Mouse (Mus musculus) heart, postnatal 4 days (tissue): ENCODE measurements around the gene Cnih1. TPM values are rescaled to one million over a fixed set of nuclear protein-coding genes. Genes with fewer than 3 reads are reported as not detected.
A peak's percentile ranks its signal among the peaks of the same experiment; 100 is the strongest.
"Not testable (repeated sequence)": the region's sequence is repeated elsewhere in the genome, so short reads cannot be mapped to it uniquely, and the experiment has no call there.

Source experiments
- DNase-seq: peaks from one replicate; pipeline ENCODE4 v3.0.0; 2021
- total RNA-seq, 2 experiments: library from RNA; stranded (reverse); gene quantifications; 2 replicates each; pipeline ENCODE4 v1.2.3; 2021

Gene Cnih1
- 10 to 100 TPM; 78.8 to 81.1 TPM for total RNA-seq

- peak; percentile 93 for DNase-seq
Measured at GRCm38 (mm10) chr14:46787787-46788504, at the start of gene Cnih1. Gene Cnih1, minus strand, starts transcription at chr14:46788411.

DNA sequence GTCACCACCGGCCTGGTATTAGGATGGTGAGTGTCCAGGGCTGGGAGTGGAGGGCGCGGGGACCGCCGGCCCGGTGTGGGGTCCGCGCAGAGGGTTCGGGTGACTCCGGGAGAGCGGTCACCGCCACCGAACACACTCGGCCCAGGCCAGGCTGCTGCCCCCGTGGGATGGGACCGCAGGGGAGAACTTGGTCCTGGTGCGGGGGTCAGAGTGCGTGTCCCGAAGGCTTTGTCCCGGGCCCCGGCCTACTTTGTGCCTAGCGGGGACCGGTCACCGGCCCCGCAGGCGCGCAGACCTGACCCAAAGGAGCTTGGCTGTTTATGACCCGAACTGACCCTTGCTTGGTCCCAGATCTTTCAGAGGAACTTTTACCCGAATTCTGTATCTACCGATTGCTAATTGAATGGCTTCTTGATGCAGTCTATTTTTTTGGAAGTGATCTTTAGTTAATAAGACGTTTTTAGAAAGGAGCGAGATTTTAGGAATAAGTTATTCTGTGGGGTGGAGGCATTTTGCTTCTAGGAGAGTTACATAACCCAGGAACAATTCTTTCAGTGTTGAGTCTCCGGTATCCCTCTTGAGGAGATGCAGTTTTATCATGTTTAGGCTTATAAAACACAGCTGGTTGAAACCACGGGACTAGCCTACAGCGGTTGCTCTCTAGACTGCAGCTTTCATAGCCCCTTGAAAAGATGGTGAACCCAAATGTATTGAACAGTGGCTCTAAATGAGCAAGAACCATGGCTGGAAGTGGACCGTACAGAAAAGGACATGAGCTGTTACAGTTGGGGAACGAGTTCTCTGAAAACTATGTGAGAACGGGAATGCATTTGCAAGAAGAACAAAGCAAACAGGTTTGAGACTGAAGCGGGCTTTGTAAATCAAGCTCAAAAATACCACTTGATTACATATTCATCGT lies 44.4 kb upstream of the Cnih1 start:
- DNase-seq = peak; percentile 52

GRCm38 (mm10) chr14:46831837-46832333 lies 43.7 kb upstream of the Cnih1 start, which contains the start of gene Cgrrf1:
Gene Cgrrf1, plus strand, starts transcription at chr14:46832125.
- DNase-seq = peak; percentile 97

GRCm38 (mm10) chr14:46831295-46831694 lies 43.1 kb upstream of the Cnih1 start:
- DNase-seq = no peak

GRCm38 (mm10) chr14:46827430-46827829 lies 39.2 kb upstream of the Cnih1 start:
- no peak for DNase-seq

DNA sequence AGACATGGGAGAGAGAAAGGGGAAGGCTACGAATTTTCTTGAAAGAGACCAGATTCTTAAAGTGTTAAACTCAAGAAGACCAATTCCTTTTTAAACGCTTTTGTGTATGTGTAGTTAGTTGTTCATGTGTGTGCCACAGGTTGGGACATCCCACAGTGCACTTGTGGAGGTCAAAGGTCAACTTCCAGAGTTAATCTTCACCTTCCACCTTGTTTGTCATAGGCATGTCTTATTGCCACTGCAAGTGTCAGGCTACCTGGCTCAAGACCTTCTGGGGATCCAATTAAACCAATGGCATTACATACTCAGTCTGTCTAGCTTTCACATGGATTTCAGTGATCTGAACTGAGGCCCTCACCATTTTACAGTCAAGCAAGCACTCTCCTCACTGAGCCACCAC lies 35.8 kb upstream of the Cnih1 start:
- DNase-seq = no peak

GRCm38 (mm10) chr14:46821873-46822716 lies 33.9 kb upstream of the Cnih1 start, which contains the start of gene Gmfb:
Gene Gmfb, minus strand, starts transcription at chr14:46822242.
- DNase-seq = peak; percentile 97

GRCm38 (mm10) chr14:46821271-46821872 lies 33.2 kb upstream of the Cnih1 start:
- peak; percentile 17 for DNase-seq

DNA sequence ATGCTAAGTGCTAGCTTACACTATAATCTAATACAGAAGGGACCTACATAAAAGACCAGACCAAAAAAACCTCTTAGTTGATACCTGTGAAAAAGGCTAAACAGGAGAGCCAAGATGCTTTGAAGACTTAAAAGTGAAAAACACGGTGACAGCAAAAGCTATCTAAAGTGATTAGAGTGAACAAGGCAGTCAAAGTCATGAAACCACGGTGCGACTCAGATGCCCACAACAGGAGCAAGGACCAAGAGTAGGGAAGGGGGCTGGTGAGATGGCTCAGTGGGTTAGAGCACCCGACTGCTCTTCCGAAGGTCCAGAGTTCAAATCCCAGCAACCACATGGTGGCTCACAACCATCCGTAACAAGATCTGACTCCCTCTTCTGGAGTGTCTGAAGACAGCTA lies 31.8 kb upstream of the Cnih1 start:
- DNase-seq = not testable (repeated sequence)

GRCm38 (mm10) chr14:46818743-46819142 lies 30.5 kb upstream of the Cnih1 start:
- no peak for DNase-seq

GRCm38 (mm10) chr14:46816916-46817622 lies 28.9 kb upstream of the Cnih1 start:
- no peak for DNase-seq

- no peak for DNase-seq
Measured at GRCm38 (mm10) chr14:46815640-46816039, 27.4 kb upstream of the Cnih1 start.

GRCm38 (mm10) chr14:46807927-46808326 lies 19.7 kb upstream of the Cnih1 start:
- DNase-seq = no peak

GRCm38 (mm10) chr14:46806186-46806585 lies 18.0 kb upstream of the Cnih1 start:
- no peak for DNase-seq

DNA sequence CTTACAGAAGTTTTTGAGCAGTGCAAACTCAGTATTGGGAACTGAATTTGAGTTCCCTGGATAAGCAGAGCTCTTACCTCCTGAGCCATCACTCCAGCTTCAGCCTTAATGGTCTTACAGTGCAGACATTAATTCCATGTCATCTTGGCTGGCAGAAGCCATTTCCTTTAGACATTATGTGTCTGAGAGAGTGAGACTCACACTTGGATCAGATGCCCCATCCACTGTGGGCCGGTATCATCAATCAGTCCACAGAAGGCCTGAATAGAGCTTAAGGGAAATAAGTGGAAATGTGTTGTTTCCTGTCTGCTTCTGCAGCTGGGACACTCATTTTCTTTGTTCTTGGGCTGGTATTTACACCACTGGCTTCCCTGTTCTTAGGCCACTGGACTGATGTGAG lies 15.6 kb upstream of the Cnih1 start:
- DNase-seq = no peak

DNA sequence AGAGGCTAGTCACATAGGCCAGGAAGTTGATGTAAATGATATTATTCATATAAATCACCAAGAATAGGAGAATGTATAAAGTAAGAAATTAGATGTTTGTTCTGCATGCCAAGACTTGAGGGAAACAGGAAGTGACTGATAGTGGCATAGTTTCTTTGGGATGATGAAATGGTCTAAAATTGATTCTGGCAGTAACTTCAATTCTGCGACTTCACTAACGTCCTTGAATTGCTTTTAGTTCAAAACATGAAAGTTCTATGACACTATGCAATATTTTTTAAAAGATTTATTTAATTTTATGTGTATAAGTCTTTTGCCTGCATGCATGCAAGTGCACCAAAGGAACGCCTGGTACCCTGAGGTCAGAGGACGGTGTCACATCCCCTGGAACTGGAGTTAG lies 15.0 kb upstream of the Cnih1 start:
- no peak for DNase-seq

GRCm38 (mm10) chr14:46800684-46801345 lies 12.6 kb upstream of the Cnih1 start:
- no peak for DNase-seq

DNA sequence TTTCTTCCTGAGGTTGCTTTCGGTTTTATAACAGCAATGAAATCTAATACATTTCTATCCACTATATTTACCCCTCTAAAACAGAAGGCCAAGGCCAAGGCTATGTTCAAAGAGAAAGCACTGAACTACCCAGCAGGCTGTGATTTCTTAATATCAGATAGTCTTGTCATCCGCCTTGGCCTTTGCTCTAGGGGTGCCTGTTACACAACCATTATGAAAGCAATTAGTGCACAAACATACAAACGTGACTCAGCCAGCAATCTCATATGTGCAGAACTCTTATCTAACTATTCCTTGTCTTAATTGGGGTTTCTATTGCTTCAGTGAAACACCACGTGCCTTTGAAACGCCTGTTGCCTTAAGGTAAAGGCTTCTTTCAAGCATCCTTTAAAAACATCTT lies 5.9 kb upstream of the Cnih1 start:
- DNase-seq = no peak

GRCm38 (mm10) chr14:46790723-46791122 lies 2.5 kb upstream of the Cnih1 start:
- no peak for DNase-seq

- DNase-seq = no peak
Measured at GRCm38 (mm10) chr14:46790303-46790702, 2.1 kb upstream of the Cnih1 start.

DNA sequence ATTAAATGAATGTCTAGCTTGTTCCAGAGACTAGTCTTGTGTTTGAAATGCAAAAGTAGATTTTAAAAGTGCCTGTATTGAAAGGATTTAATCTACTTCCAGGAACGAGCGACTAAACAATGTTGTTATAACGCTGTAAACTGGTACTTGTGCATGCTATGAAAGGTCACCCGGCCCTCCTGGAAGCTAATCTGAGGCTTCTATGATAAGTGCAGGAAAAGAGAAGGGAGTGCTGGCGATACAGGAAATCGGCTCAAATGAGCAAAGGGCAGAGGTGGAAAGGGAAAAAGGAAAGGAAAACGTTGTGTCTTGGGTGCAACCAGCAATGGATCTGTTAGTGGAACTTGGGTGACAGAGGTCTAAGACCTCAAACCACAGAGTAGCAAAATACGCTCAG lies 292 bp upstream of the Cnih1 start:
- no peak for DNase-seq
